Mouse (Mus musculus) olfactory bulb, adult 2 months (tissue): ENCODE data around the gene Phldb2.

Source experiments
- CTCF ChIP-seq: fragments of 200-500 bp; IDR thresholded peaks from 2 replicates; pipeline ENCODE4 v1.5.1; 2012; ENCODE audit warnings: low read depth, mild to moderate bottlenecking, low read length, moderate library complexity; ENCODE audit not compliant: insufficient read depth
- POLR2A ChIP-seq: fragments of 200-500 bp; IDR thresholded peaks from 2 replicates; pipeline ENCODE4 v1.6.1; 2012; ENCODE audit warnings: mild to moderate bottlenecking, low read depth, low read length, moderate library complexity; ENCODE audit not compliant: insufficient read depth

DNA sequence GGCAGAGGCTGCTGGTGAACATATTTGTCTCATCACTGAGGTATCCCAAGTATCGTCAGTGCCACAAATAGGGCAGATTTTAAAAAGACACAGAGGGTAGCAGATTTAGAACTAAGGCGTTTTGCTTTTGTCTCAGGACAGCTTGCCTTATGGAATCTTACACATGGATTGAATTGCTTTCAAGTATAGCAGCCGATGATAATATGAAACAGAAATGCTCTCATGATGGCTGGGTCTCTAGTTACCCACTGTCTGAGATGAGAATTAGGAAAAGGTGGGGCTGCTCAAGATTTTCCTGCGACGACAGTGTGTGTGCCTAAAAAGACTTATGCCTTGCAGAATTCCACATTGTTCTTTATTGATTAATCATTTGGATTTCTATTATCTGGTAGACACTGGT, 58.4 kb downstream of the Phldb2 start:
- TF ChIP-seq CTCF (no peak), POLR2A (no peak)
